Mouse (Mus musculus) ovary, postnatal 36 days (tissue): ENCODE measurements around the gene Cd80.
"Not testable (repeated sequence)": the region's sequence is repeated elsewhere in the genome, so short reads cannot be mapped to it uniquely, and the experiment has no call there.

Source experiments
- DNase-seq: peaks from one replicate; pipeline ENCODE4 v3.0.0; 2022; ENCODE audit warnings: low spot score, mixed read lengths

Gene Cd80

DNA sequence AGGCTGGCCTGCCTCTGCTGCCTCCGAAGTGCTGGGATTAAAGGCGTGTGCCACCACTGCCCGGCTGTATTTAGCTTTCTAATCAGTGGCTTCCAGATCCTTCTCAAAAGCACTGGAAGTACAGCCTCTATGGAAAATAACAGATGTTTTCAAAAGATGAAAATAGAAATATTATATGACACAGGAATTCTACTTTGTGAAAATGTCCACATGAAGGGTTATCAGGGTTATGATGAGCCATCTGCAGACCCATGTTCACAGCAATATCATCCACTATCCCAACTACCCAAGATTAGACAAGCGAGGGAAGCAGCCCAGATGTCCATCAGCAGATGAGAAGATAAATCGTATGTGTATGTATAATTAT, 17.1 kb downstream of the Cd80 start:
- no peak for DNase-seq

DNA sequence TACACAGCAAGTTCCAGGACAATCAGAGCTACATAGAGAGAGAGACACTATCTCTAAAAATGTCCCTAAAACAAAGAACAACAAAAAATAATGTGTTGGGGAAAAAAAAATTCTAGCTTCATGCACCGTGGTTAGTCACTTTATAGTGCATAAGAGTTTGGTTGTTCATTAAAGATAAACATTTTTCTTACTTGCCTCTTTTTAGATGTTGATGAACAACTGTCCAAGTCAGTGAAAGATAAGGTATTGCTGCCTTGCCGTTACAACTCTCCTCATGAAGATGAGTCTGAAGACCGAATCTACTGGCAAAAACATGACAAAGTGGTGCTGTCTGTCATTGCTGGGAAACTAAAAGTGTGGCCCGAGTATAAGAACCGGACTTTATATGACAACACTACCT, 18.3 kb downstream of the Cd80 start:
- no peak for DNase-seq

DNA sequence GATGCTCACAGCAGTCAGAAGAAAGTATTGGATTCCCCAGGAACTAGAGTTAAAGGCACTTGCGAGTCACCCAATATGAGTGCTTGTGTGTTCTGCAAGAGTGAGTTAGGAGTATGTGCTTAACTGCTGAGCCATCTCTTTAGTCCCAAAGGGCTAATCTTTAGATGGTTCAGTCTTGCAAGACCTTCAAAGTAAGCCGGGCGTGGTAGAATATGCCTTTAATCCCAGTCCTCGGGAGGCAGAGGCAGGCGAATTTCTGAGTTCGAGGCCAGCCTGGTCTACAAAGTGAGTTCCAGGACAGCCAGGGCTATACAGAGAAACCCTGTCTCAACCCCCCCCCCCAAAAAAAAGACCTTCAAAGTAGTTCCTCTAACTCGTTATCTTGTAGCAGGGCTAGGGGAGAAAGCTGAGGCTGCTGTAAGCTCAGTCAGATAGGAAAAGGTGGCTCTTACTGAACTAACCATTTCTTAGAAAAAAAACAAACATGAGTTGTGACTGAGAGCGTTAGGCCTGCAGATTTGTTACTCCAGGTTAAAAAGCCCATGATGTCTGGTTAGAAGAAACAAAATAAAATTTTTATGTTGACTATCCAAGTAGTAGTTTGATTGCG, 19.4 kb downstream of the Cd80 start:
- DNase-seq, result no peak

DNA sequence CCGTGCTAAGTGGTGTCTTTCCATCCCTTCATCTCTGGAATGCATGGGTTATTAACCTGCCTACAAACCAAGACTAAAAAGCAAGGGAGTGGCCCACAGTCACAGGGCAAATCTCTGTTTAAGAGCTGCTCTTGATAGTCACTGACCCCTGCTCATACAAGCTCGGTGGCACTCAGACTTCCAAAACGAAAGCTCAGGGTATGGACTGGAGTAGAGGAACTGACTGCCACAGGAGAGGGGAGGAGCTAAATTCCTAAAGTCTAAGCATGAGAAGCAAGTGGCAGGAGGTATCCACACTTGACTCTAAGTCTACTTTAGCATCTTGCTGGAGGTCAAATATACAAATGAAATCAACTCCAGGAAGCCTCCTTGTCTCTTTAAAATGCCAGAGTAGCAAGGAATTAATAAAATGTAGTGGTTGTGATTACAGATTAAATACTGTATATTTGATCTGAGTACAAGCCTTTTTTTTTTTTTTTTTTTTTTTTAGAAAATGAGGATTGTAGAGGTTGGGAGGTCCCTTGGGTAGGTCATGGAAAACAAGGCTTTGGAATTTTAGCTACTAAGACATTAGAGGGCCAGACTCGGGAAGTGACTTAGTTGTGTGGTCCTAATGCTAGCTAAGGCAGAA, 20.4 kb downstream of the Cd80 start:
- no peak for DNase-seq

DNA sequence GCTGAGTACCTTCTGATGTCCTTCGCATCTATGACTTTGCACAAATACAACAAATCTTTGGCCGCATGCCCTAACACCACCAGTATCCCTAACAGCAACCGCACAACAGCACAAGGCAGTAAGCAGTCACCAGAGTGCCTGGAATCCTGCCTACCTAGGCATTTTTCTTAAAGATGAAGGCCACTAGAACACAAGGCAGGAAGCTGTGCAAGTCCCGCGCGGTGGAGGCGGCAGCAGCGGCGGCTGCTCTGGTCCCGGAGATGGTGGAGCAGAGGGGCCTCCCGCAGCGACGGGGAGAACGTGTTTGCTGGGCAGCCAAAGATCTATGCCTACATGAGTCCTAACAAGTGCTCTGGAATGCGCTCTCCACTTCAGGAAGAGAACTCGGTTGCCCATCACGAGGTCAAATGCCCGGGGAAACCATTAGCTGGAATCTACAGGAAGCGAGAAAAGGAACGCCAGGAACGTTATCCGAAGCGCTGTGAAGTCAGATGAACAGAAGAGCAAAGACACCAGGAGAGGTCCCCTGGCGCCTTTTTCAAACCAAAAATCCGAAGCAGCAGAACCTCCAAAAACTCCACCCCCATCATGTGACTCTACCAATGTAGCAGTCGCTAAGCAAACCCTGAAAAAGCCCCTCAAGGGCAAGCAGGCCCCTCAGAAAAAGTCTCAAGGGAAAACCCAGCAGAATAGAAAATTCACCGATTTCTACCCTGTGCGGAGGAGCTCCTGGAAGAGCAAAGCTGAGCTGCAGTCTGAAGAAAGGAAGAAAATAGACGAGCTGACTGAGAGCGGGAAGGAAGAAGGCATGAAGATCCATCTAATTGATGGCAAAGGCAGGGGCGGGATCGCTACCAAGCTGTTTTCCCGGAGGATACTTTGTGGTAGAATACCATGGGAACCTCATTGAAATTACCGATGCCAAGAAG, 21.2 kb downstream of the Cd80 start:
- peak; percentile 43 for DNase-seq

DNA sequence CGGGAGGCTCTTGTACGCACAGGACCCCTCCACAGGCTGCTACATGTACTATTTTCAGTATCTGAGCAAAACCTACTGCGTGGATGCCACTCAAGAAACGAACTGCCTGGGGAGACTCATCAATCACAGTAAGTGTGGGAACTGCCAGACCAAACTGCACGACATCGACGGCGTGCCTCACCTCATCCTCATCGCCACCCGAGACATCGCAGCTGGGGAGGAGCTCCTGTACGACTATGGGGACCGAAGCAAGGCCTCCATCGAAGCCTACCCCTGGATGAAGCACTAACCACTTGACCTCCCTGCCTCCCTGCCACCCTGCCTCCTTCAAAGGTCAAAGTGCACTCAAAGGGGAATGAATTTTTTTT, 21.9 kb downstream of the Cd80 start:
- DNase-seq, result not testable (repeated sequence)

DNA sequence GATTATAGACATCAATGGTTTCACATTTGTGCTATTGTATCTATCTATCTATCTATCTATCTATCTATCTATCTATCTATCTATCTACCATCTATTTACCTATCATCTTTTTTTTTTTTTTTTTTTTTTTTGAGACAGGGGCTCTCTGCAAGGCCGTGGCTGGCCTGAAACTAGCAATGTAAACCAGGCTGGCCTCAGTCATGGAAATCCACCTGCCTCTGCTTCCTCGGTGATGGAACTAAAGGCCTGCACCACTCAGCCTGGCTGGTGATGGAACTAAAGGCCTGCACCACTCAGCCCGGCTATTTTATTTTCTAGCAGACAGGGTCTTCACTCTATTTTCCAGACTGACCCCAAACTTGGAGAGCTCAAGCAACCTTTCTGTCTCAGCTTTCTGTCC, 22.9 kb downstream of the Cd80 start:
- DNase-seq, result no peak

GRCm38 (mm10) chr16:38481327-38481726, 26.0 kb downstream of the Cd80 start:
- no peak for DNase-seq

DNA sequence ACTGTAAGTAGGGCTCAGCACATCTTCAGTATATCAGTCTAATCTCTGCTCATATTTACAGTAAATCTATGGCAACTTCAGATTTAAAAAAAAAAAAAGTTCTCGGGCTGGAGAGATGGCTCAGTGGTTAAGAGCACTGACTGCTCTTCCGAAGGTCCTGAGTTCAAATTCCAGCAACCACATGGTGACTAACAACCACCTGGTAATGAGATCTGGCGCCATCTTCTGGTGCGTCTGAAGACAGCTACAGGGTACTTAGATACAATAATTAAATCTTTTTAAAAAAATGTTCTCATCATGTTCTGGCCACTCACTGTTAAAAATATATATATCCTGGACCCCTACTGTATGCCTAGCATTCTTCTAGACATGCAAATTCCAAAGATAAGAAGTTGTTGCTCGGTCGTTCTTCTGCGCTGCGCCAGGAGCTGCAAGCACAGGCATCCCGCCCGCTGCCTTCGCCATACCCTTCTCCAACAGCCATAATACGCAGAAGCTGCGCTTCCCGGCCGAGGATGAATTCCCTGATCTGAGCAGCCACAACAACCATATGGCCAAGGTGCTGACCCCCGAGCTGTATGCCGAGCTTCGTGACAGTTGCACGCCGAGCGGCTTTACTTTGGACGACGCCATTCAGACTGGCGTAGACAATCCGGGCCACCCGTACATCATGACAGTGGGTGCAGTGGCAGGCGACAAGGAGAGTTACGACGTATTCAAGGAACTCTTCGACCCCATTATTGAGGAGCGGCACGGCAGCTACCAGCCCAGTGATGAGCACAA, 27.6 kb downstream of the Cd80 start:
- peak; percentile 20 for DNase-seq

- peak; percentile 14 for DNase-seq
Measured at GRCm38 (mm10) chr16:38483582-38484309, 28.4 kb downstream of the Cd80 start.

GRCm38 (mm10) chr16:38492551-38492950, 37.2 kb downstream of the Cd80 start:
- DNase-seq, result no peak

DNA sequence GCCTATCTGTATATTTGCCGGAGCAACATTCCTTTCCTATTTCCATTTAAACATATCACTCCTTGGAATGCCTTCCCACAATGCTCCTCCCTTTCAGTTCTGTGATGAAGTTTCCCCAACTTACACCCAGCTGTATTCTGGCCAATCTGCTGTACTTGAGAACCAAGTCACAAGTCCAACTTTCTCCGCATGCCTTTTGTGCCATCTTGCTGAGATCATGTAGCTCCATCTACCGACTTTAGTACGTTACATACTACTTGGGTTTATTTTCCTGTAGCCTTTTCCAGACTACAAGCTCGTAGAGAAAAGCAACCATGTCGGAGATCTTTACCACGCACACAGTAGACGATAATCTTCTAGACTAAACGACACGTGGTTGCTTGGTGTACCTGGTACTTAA, 38.5 kb downstream of the Cd80 start:
- DNase-seq, result no peak

DNA sequence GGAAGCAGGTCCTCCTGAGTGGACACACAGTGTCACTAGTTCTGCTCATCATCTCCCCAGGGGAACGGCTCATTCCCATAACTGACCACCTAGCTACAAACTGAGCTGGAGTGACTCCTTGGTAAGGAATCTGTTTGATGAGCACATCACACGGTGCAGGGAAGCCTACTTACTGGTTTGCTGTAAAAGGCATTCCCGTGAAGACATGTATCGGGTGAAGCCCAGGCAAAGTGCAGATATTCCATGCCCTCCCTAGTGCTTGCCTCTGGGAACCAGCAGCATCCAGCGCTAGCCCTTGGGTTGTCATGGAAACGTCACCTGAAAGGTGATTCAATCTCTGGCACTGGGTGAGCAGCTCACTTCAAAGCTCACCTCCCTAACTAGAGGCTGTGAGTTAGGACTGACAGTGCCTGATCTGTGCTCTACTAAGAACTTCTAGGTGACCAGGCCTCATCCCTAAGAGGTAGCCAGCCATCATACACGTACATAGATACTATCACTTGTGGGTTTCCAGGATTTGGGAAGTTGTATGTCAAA, 41.3 kb downstream of the Cd80 start:
- DNase-seq, result no peak

DNA sequence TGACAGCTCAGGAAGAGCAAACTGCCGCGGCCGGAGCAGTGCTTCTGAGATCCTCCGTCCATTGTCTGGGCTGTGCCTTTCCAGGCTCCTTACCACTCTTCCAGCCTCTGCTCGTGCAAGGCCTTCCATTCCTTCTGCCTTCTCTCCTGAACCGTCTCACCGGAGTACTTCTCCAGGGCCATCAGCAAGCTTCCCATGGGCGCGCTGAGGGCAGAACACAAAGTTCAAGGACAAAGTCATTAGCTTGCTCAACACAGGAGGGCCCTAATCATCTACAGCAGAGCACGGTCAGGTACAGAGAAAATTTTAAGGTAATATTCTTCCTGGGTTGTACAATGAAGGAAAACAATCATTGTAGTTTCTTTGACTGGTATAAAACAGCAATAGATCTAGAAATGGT, 47.1 kb downstream of the Cd80 start:
- DNase-seq, result no peak

- no peak for DNase-seq
Measured at GRCm38 (mm10) chr16:38503528-38503927, 48.2 kb downstream of the Cd80 start.

DNA sequence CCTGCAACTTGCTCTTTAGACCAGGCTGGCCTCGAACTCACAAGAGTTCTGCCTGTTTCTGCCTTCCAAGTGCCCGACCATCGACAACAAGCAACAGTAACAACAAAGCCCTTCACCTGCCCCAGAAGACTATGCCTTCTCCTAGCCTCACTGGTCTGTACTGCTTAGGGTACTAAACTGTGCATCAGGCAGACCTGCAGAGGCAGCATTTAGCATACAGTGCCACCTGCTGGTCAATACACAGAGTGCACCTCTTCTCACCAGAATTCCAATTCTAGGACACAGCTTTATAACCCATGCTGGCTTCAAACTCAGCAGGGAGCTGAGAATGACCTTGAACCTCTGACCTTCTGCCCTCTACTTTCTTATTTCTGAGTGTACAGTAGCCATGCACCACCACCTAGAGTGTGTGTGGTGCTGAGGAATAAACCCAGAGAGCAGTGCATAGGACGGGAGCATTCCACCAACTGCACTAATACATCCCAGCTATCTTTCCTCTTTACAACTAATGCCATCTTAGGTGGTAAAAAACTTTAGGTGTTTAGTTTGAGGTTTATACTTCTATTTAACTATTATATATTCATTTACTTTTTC, 50.8 kb downstream of the Cd80 start:
- DNase-seq, result peak; percentile 41

DNA sequence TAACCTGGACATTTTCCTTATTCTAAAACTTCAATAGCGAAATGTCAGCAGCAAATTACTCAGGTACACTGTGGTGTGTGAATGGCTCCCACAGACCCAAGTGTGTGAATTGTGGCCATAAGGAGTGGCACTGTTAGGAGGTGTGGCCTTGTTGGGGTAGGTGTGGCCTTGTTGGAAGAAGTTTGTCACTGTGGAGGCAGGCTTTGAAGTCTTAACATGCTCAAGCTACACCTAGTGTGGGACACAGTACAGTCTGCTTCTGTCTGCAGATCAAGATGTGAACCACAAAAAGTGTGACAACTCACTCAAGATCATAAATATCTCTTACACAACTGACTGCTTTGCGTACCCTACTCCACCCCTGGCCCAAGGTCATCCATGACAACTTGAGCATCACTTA, 55.5 kb downstream of the Cd80 start:
- DNase-seq, result no peak

- DNase-seq, result no peak
Measured at GRCm38 (mm10) chr16:38519140-38519539, 63.8 kb downstream of the Cd80 start.

DNA sequence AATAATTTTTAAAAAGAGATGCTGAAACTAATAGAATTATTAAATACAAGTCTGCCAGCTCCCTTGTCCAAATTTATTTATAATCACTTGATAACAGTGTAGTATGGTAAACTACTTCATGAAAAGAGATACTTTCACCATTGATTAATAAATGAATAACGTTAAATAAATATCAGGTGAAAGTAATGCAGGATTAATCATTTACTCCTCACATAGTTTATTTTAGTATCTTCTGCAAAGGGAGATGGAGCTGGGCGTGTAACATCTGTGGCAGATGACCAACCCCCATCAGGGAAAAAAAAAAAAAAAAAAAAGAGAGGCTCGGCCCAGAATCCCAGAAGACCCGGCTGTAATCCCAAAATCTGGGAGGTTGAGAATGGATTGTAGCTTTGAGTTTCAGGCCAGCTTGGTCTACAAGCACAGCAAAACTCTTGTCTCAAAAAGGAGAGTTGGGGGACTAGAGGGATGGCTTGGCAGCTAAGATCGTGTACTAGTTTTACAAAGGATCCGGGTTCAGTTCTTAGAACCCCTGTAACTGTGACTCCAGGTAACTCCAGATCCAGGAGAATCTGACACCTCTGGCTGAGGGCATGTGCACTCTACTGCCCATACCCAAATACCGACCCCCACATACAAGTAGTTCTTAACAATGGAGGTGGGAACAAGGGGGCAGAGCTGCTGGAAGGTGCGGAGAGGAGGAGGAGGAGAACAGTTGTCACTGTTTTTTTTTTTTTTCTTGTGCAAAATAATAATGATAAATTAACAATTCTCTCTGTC, 66.0 kb downstream of the Cd80 start:
- DNase-seq, result no peak
